Mouse (Mus musculus) embryonic facial prominence, embryonic 11.5 days (tissue): ENCODE measurements around the gene Gpa33. TPM values are rescaled to one million over a fixed set of nuclear protein-coding genes. Genes with fewer than 3 reads are reported as not detected.

Experiments used
- ATAC-seq: fragments of 200-750 bp; cut with Nextera tagmentation; replicated peaks from 2 replicates; pipeline ENCODE4 v1.8.0; 2017; ENCODE audit warnings: low read depth; ENCODE audit not compliant: insufficient number of reproducible peaks, low FRiP score, low TSS enrichment
- DNase-seq: peaks from one replicate; pipeline ENCODE4 v3.0.0-alpha.2; 2015; ENCODE audit warnings: low spot score
- H3K27ac ChIP-seq: fragments of 300-500 bp; sonication (generic); replicated peaks from 2 replicates; pipeline ENCODE4 v1.5.1; 2014; ENCODE audit warnings: mild to moderate bottlenecking, low read depth, low read length, control low read depth
- H3K27me3 ChIP-seq: fragments of 300-500 bp; sonication (generic); 2 replicates; pipeline ENCODE4 v1.6.1; 2014; ENCODE audit warnings: mild to moderate bottlenecking, low read length, moderate library complexity, mixed read lengths; ENCODE audit not compliant: control insufficient read depth, insufficient read depth
- H3K36me3 ChIP-seq: fragments of 300-500 bp; sonication (generic); replicated peaks from 2 replicates; pipeline ENCODE4 v1.6.1; 2014; ENCODE audit warnings: low read depth, mild to moderate bottlenecking, low read length, moderate library complexity, mixed read lengths; ENCODE audit not compliant: control insufficient read depth, insufficient read depth
- H3K4me1 ChIP-seq: fragments of 300-500 bp; sonication (generic); 2 replicates; pipeline ENCODE4 v1.6.1; 2014; ENCODE audit warnings: low read length, mixed read lengths; ENCODE audit not compliant: control insufficient read depth, insufficient read depth
- H3K4me2 ChIP-seq: fragments of 300-500 bp; sonication (generic); 2 replicates; pipeline ENCODE4 v1.6.1; 2014; ENCODE audit warnings: low read depth, mild to moderate bottlenecking, control low read depth, low read length, moderate library complexity
- H3K4me3 ChIP-seq: fragments of 300-500 bp; sonication (generic); 2 replicates; pipeline ENCODE4 v1.5.1; 2014; ENCODE audit warnings: low read depth, low read length, control low read depth
- H3K9ac ChIP-seq: fragments of 300-500 bp; sonication (generic); replicated peaks from 2 replicates; pipeline ENCODE4 v1.6.1; 2014; ENCODE audit warnings: mild to moderate bottlenecking, control low read depth, low read length
- H3K9me3 ChIP-seq: fragments of 300-500 bp; sonication (generic); replicated peaks from 2 replicates; pipeline ENCODE4 v1.6.1; 2016; ENCODE audit warnings: mild to moderate bottlenecking, low read length, inconsistent platforms, mixed read lengths; ENCODE audit not compliant: control insufficient read depth
- WGBS: fragments of 180-500 bp; shearing (Covaris S2); extraction: QIAGEN DNeasy Blood & Tissue Kit; methylation state at CpG from one replicate; pipeline ENCODE4 v1.1.7; 2014; 5-methylcytosine and 5-hydroxymethylcytosine counted together
- polyA plus RNA-seq: library from polyadenylated mRNA; unstranded; fragments of >200 nt; fragmentation: Nextera tagmentation; extraction: Ambion mirVana; gene quantifications from 2 replicates; pipeline ENCODE4 v1.2.1, GENCODE M21; 2014

Gpa33 gene
- polyA plus RNA-seq, 1 experiment from 2014 or later = 0.34 TPM

DNA sequence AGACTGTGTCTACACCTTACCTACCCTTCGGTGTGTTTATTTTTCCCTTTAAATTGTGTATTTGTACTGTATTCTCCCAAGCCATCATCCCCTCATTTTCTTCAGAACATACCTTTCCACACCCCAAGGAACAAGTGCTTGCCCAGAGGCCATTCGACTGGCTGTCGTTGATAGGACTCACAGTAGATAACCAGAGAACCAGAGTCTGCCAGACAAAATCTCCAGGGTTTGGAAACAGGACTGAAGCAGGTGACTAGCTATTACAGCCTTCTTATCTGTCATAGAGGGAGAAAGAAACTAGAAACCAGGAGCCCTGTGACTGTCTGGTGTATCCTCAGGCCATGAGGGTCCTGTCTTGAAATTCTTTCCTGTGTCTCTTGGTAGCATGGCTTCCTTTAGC lies 25.2 kb upstream of the Gpa33 start:
- Histone ChIP-seq H3K27me3 (no peaks in the 10 kb centered on the region), H3K4me3 (no peak overlapping the region), H3K9me3 (no peaks in the 10 kb centered on the region), H3K27ac (no peak overlapping the region), H3K36me3 (no peaks in the 10 kb centered on the region), H3K4me2 (no peak overlapping the region), H3K9ac (no peak overlapping the region), H3K4me1 (no peaks in the 10 kb centered on the region)
- ATAC-seq (no peak), DNase-seq (no peak)
- WGBS = 90% methylated on average over 3 of the region's 3 CpGs

DNA sequence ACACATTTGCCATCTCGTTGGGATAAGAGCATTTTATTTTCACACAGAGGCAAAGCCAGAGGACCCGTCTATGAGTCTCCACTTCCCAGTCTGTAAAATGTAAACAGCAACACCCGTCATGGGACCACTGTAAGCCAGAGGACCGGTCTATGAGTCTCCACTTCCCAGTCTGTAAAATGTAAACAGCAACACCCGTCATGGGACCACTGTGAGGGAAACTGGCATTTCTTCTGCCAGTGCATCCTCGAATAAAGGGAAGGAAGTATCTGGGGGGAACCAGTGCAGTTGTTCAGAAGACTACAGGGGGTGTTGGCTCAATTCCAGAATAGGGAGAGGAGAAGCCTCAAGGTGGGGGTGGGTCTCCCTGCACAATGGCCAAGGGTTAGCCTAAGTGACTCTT lies 24.6 kb upstream of the Gpa33 start:
- 75% methylated on average over 6 of the region's 6 CpGs for WGBS

DNA sequence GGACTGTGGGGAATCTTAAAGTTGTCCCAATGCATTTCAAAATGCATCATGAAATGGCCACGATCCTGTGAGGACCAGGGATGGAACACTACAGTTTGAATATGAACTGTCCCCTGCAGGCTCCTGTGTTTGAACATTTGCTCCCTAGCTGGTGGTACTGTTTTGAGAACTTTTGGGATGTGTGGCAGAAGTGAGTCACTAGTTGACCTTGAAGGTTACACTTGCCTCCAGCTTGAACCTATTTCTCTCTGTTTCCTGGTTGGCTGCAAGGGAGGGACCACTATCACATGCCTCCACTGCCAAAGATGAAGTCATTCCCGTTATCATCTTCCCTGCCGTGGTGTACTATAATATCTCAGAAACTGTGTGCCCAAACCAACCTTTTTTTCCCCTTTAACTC lies 15.1 kb upstream of the Gpa33 start:
- WGBS = 91% methylated on average over 3 of the region's 3 CpGs

More for the DNA sequence above, 24.6 kb upstream of the Gpa33 start:
- Histone ChIP-seq H3K9ac (no peak overlapping the region), H3K4me2 (no peak overlapping the region), H3K9me3 (no peaks in the 10 kb centered on the region), H3K27me3 (no peaks in the 10 kb centered on the region), H3K27ac (no peak overlapping the region), H3K4me1 (no peaks in the 10 kb centered on the region), H3K4me3 (no peak overlapping the region), H3K36me3 (no peaks in the 10 kb centered on the region)
- ATAC-seq (no peak), DNase-seq (no peak)

DNA sequence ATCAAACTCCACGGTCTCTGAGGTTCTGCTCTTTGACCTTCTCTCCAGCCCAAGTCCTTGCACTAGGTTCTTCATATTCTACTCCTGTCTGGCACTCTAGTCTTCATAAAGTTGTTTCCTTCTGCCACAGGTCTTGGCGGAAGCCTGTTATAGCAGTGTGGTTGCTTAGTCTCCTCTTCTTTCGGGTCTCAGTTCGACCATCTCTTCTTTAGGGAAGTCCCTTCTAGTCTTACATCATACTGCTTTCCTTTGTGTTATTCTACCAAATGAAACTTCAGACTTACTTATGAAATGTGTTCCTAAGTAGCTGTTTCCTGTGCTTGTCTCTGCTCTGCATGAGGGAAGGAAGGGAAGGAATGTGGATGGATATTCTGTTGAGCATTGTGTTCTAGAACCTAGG lies 14.3 kb upstream of the Gpa33 start:
- no peak overlapping the region for H3K4me2 ChIP-seq
- no peak overlapping the region for H3K9ac ChIP-seq
- no peak overlapping the region for H3K27ac ChIP-seq
- no peak overlapping the region for H3K4me3 ChIP-seq
- DNase-seq = no peak
- no peaks in the 10 kb centered on the region for H3K36me3 ChIP-seq
- ATAC-seq = no peak
- WGBS = 89% methylated on average over 4 of the region's 4 CpGs
- H3K27me3 ChIP-seq = no peaks in the 10 kb centered on the region
- no peaks in the 10 kb centered on the region for H3K9me3 ChIP-seq
- no peaks in the 10 kb centered on the region for H3K4me1 ChIP-seq

More for the DNA sequence above, 15.1 kb upstream of the Gpa33 start:
- Histone ChIP-seq H3K9ac (no peak overlapping the region), H3K27me3 (no peaks in the 10 kb centered on the region), H3K27ac (no peak overlapping the region), H3K36me3 (no peaks in the 10 kb centered on the region), H3K4me1 (no peaks in the 10 kb centered on the region), H3K4me2 (no peak overlapping the region), H3K4me3 (no peak overlapping the region), H3K9me3 (no peaks in the 10 kb centered on the region)
- no peak for DNase-seq
- no peak for ATAC-seq

DNA sequence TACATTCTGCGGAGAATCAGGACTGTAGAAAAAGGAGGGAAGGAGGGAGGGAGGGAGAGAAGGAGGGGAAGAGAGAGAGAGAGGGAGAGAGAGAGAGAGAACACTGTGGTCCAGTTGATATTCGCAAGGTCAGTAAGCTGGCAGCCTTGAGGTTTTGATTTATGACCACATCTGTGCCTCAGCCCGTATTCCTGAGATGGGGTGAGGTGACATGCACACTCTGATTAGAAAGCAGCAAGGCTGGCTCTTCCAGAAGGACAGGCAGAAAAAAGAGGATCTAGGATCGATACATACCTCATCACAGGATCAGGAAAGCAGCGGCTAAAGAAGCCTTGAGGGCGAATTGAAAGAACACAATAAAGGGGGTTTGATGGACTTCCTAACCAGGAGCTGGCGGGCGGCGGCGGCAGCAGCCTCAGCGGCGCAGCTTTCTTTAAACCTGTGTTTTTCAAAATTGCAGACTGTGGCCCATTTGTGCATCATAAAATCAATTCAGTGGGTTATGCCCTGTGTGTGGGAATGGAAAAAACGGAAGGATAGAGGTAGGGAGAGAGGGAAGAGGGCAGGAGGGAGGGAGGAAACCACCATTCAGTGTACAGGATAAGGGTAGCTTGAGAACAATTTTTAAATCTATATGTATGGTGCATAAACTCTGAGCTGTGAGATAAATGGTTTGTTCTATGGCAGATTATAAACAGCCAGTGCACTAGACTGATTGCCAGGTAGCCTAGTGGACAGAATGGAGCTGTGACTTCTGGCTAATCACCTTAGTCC lies 12.0 kb upstream of the Gpa33 start:
- H3K4me1 ChIP-seq = no peaks in the 10 kb centered on the region
- no peak overlapping the region for H3K4me3 ChIP-seq
- ATAC-seq (no peak), DNase-seq (no peak)
- no peak overlapping the region for H3K27ac ChIP-seq
- no peaks in the 10 kb centered on the region for H3K9me3 ChIP-seq
- 44% methylated on average over 13 of the region's 13 CpGs for WGBS
- H3K27me3 ChIP-seq = no peaks in the 10 kb centered on the region
- H3K36me3 ChIP-seq = no peaks in the 10 kb centered on the region
- no peak overlapping the region for H3K9ac ChIP-seq
- H3K4me2 ChIP-seq = no peak overlapping the region

DNA sequence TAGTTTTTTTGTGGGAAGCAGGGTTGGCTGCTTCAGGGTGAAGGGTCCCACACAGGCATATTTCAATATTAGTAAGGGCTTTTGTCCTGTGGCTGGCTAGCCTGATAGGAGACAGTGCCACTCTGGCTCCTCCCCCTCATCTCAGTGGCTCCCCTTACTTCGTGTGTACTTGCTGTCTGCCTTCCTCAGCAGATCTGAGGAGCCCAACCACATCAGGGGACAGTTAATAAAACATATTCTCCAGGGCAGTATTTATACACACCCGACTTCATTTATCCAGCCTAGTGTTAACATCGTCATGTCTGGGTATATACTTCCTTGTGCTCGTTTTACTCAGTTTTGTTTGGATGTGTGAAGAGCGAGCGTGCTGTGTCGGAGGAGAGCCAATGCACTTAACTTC lies 7.9 kb upstream of the Gpa33 start:
- H3K4me2 ChIP-seq = no peak overlapping the region
- H3K4me1 ChIP-seq = no peaks in the 10 kb centered on the region; the same call in 1 of the 2 replicates
- no peaks in the 10 kb centered on the region for H3K36me3 ChIP-seq
- no peak overlapping the region for H3K27ac ChIP-seq
- H3K9me3 ChIP-seq = no peaks in the 10 kb centered on the region
- H3K9ac ChIP-seq = no peak overlapping the region
- 81% methylated on average over 7 of the region's 7 CpGs for WGBS
- ATAC-seq (no peak), DNase-seq (no peak)
- H3K4me3 ChIP-seq = no peak overlapping the region
- no peaks in the 10 kb centered on the region for H3K27me3 ChIP-seq

GRCm38 (mm10) chr1:166123045-166123444 lies 7.0 kb upstream of the Gpa33 start:
- Histone ChIP-seq H3K9ac (no peak overlapping the region), H3K27me3 (no peaks in the 10 kb centered on the region), H3K27ac (no peak overlapping the region), H3K4me1 (no peaks in the 10 kb centered on the region; the same call in 1 of the 2 replicates), H3K4me2 (no peak overlapping the region), H3K4me3 (no peak overlapping the region), H3K36me3 (no peaks in the 10 kb centered on the region), H3K9me3 (no peaks in the 10 kb centered on the region)
- ATAC-seq (no peak), DNase-seq (no peak)
- WGBS = 97% methylated on average over 1 of the region's 1 CpGs

DNA sequence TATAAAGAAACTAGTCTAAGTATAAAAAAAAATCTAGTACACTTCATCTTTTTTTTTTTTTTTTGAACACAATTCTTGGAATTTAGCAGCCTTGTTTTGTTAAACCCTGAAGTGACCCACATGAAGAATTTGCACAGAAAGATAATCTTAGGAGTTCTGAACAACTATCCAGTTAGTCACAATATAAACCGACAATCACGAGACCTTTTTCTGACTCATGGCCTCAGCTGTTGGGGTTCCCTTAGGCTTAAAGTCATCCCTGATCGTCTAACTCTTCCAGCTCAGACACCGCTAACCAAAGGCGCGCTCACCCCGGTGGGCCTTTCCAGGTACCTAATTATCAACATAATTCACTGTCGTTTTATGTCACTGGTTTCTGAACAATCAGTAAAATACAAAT lies 6.3 kb upstream of the Gpa33 start:
- H3K4me2 ChIP-seq = no peak overlapping the region
- no peaks in the 10 kb centered on the region for H3K36me3 ChIP-seq
- no peak overlapping the region for H3K27ac ChIP-seq
- no peaks in the 10 kb centered on the region for H3K27me3 ChIP-seq
- no peak for DNase-seq
- 85% methylated on average over 8 of the region's 8 CpGs for WGBS
- H3K9ac ChIP-seq = no peak overlapping the region
- no peak for ATAC-seq
- H3K4me1 ChIP-seq = no peaks in the 10 kb centered on the region; the same call in 1 of the 2 replicates
- no peaks in the 10 kb centered on the region for H3K9me3 ChIP-seq
- H3K4me3 ChIP-seq = no peak overlapping the region
